Mouse (Mus musculus) liver, embryonic 14.5 days (tissue): ENCODE results near the gene Mars. TPM values are rescaled to one million over a fixed set of nuclear protein-coding genes. Genes with fewer than 3 reads are reported as not detected.

Experiments
- ATAC-seq: fragments of 200-750 bp; cut with Nextera tagmentation; 2 replicates; pipeline ENCODE4 v1.8.0; 2017; ENCODE audit warnings: moderate number of reproducible peaks, mild to moderate bottlenecking, moderate library complexity; ENCODE audit not compliant: insufficient read depth
- DNase-seq, 3 experiments: peaks; one replicate each; pipeline ENCODE4 v3.0.0-alpha.2; 2012 to 2013; ENCODE audit warnings: low read depth in 3 of 3, low spot score in 3 of 3
- H3K27ac ChIP-seq: fragments of 300-500 bp; sonication (generic); 2 replicates; pipeline ENCODE4 v1.5.1; 2014; ENCODE audit warnings: moderate library complexity, mild to moderate bottlenecking, control low read depth, inconsistent platforms
- H3K27me3 ChIP-seq: fragments of 300-500 bp; sonication (generic); 2 replicates; pipeline ENCODE4 v1.6.1; 2014; ENCODE audit warnings: mild to moderate bottlenecking, low read length, moderate library complexity; ENCODE audit not compliant: control insufficient read depth, insufficient read depth
- H3K36me3 ChIP-seq: fragments of 300-500 bp; sonication (generic); replicated peaks from 2 replicates; pipeline ENCODE4 v1.6.1; 2014; ENCODE audit warnings: low read depth; ENCODE audit not compliant: control insufficient read depth, insufficient read depth
- H3K4me1 ChIP-seq, 2 experiments: fragments of 200-500 bp in 1 of 2; fragments of 300-500 bp in 1 of 2; sonication (generic) in 1 of 2; replicated peaks; 2 replicates each; pipeline ENCODE4 v1.6.1; 2012 to 2014; ENCODE audit warnings: antibody characterized with exemption in 1 of 2, inconsistent platforms in 1 of 2, low read length in 1 of 2; ENCODE audit not compliant: control insufficient read depth in 2 of 2, insufficient read depth in 2 of 2
- H3K4me2 ChIP-seq: fragments of 300-500 bp; sonication (generic); 2 replicates; pipeline ENCODE4 v1.6.1; 2014; ENCODE audit warnings: low read depth, mild to moderate bottlenecking, control low read depth, moderate library complexity
- H3K4me3 ChIP-seq, 2 experiments: fragments of 200-500 bp in 1 of 2; fragments of 300-500 bp in 1 of 2; sonication (generic) in 1 of 2; 2 replicates each; pipeline ENCODE4 v1.5.1; 2012 to 2014; ENCODE audit warnings: low read depth in 2 of 2, low read length in 2 of 2, mild to moderate bottlenecking in 2 of 2, control low read depth in 1 of 2, inconsistent platforms in 1 of 2, moderate library complexity in 1 of 2; ENCODE audit not compliant: insufficient read depth in 1 of 2
- H3K9ac ChIP-seq: fragments of 300-500 bp; sonication (generic); replicated peaks from 2 replicates; pipeline ENCODE4 v1.6.1; 2014; ENCODE audit warnings: mild to moderate bottlenecking, control low read depth, moderate library complexity
- H3K9me3 ChIP-seq: fragments of 300-500 bp; sonication (generic); 2 replicates; pipeline ENCODE4 v1.6.1; 2016; ENCODE audit warnings: low read length, mixed read lengths; ENCODE audit not compliant: control insufficient read depth
- CTCF ChIP-seq: IDR thresholded peaks from 2 replicates; pipeline ENCODE4 v1.5.1; 2016; ENCODE audit warnings: antibody characterized with exemption, low read depth, control low read depth
- EP300 ChIP-seq: IDR thresholded peaks from 2 replicates; pipeline ENCODE4 v1.6.1; 2016; ENCODE audit warnings: antibody characterized with exemption, low read depth
- WGBS: fragments of 180-500 bp; shearing (Covaris S2); extraction: QIAGEN DNeasy Blood & Tissue Kit; methylation state at CpG from one replicate; pipeline ENCODE4 v1.1.7; 2014; ENCODE audit not compliant: insufficient replicate concordance; 5-methylcytosine and 5-hydroxymethylcytosine counted together
- polyA plus RNA-seq, 2 experiments: library from polyadenylated mRNA; depleted of rRNA in 1 of 2; stranded (reverse) in 1 of 2; unstranded in 1 of 2; fragments of >200 nt; fragmentation: Nextera tagmentation in 1 of 2; extraction: Ambion mirVana in 1 of 2; gene quantifications; 2 replicates each; pipeline versions ENCODE4 v1.2.1 to v1.2.3; 2012 to 2014

Gene Mars
- polyA plus RNA-seq, 2 experiments: 63.4 to 101 TPM

DNA sequence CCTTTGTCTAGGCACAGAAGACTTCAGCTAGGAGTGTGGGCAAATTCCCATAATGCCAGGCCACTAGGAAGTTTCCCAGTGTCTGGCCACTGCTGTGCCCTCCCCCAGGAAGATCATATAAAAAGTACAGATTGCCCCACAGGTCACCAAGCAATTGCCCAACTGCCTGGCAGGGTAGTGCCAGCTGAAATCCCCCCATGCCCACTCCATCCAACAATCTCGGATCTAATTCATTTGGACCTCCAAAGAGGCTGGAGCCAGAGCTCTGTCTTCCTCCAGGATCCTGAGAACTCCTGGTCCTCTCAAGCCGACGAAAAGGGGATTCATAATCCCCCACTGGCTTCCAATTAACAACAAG, 23.7 kb downstream of the Mars start:
- no peaks in the 10 kb centered on the region for H3K27me3 ChIP-seq
- peak overlapping the region; percentile 78 to 87 for H3K4me3 ChIP-seq
- TF ChIP-seq CTCF: no peak
- peak overlapping the region; percentile 99 for H3K27ac ChIP-seq
- WGBS: 0% methylated on average over 3 of the region's 3 CpGs
- H3K36me3 ChIP-seq: peaks cover 38% of the 10 kb centered on the region
- peak overlapping the region; percentile 90 for H3K4me2 ChIP-seq
- H3K9me3 ChIP-seq: no peaks in the 10 kb centered on the region
- DNase-seq: no peak
- H3K4me1 ChIP-seq: peaks cover 9 to 30% of the 10 kb centered on the region in 2 experiments
- H3K9ac ChIP-seq: peak overlapping the region; percentile 92
- ATAC-seq: no peak

GRCm38 (mm10) chr10:127287271-127287935, 24.2 kb downstream of the Mars start:
- Histone ChIP-seq H3K4me1 (peaks cover 4 to 28% of the 10 kb centered on the region in 2 experiments), H3K27me3 (no peaks in the 10 kb centered on the region), H3K9ac (peak overlapping the region; percentile 92), H3K27ac (peak overlapping the region; percentile 99), H3K9me3 (no peaks in the 10 kb centered on the region), H3K4me2 (peak overlapping the region; percentile 90), H3K36me3 (peaks cover 39% of the 10 kb centered on the region), H3K4me3 (peak overlapping the region; percentile 78 to 87)
- ATAC-seq: no peak
- no peak for DNase-seq
- no peak for TF ChIP-seq CTCF
- TF ChIP-seq EP300: no peak
- WGBS: 68% methylated on average over 15 of the region's 15 CpGs

GRCm38 (mm10) chr10:127286730-127287129, 24.9 kb downstream of the Mars start:
- Histone ChIP-seq H3K4me1 (peaks cover 0 to 23% of the 10 kb centered on the region in 2 experiments; a peak in 3 of 4 replicates), H3K27me3 (no peaks in the 10 kb centered on the region), H3K27ac (no peak overlapping the region), H3K4me2 (peak overlapping the region; percentile 90), H3K36me3 (peaks cover 43% of the 10 kb centered on the region), H3K4me3 (peak overlapping the region in 1 of 2 experiments; percentile 87; a peak in 1 of 4 replicates), H3K9ac (no peak overlapping the region), H3K9me3 (no peaks in the 10 kb centered on the region)
- 70% methylated on average over 7 of the region's 7 CpGs for WGBS
- ATAC-seq: no peak
- no peak for DNase-seq
- TF ChIP-seq EP300 (no peak), CTCF (no peak)

DNA sequence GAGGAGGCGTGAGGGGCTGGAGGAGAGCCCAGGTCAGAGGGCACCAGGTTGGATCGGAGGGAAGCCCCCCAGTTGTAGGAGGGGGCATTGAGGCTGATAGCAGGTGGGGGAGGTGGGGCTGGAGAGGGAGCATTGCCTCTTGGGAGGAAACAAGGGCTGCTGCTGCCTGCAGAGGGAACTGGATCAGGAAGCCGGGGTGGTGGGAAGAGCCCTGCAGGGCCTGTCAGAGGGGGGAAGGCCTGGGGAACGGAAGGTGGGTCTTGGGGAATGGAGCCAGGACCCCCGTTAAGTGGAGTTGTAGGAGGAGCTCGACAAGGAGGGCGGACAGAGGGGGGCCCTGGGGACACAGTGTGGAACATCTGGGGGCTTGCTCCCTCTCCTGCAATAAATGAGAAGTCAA, 25.4 kb downstream of the Mars start:
- Histone ChIP-seq H3K4me1 (peaks cover 0 to 21% of the 10 kb centered on the region in 2 experiments; a peak in 3 of 4 replicates), H3K4me3 (no peak overlapping the region)

DNA sequence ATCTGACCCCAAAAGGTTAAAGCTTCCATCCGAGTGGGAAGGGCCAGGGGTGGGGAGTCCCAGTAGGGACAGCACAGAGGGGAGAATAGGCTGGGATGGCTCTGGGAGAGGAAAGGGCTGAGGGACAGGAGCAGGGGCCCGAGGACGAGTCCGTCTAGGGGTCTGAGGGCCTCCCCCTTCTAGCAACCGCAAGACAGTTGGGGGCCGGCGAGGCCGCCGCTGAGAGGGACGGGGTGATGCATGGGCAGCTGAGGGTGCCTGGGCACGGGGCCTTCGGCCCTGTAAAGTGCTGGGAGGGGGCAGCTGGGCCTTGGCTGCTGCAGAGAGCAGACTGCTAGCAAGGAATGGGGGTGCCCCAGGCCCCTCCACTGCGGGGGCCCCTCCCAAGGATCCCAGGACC, 25.9 kb downstream of the Mars start:
- H3K4me1 ChIP-seq: peaks cover 0 to 21% of the 10 kb centered on the region in 2 experiments; a peak in 3 of 4 replicates
- 85% methylated on average over 13 of the region's 13 CpGs for WGBS
- no peaks in the 10 kb centered on the region for H3K9me3 ChIP-seq
- no peak for ATAC-seq
- no peaks in the 10 kb centered on the region for H3K27me3 ChIP-seq
- DNase-seq: no peak
- H3K27ac ChIP-seq: no peak overlapping the region
- peaks cover 54% of the 10 kb centered on the region for H3K36me3 ChIP-seq
- TF ChIP-seq EP300: no peak
- no peak for TF ChIP-seq CTCF
- no peak overlapping the region for H3K9ac ChIP-seq
- no peak overlapping the region for H3K4me2 ChIP-seq
- H3K4me3 ChIP-seq: no peak overlapping the region

More for the DNA sequence above, 25.4 kb downstream of the Mars start:
- peaks cover 48% of the 10 kb centered on the region for H3K36me3 ChIP-seq
- H3K27me3 ChIP-seq: no peaks in the 10 kb centered on the region
- WGBS: 75% methylated on average over 7 of the region's 7 CpGs
- TF ChIP-seq EP300 (no peak), CTCF (no peak)
- ATAC-seq (no peak), DNase-seq (no peak)
- no peaks in the 10 kb centered on the region for H3K9me3 ChIP-seq
- H3K9ac ChIP-seq: no peak overlapping the region
- H3K27ac ChIP-seq: no peak overlapping the region
- no peak overlapping the region; the same call in 1 of the 2 replicates for H3K4me2 ChIP-seq
